Mouse (Mus musculus): ENCODE measurements around the gene Senp6. TPM values are rescaled to one million over a fixed set of nuclear protein-coding genes. Genes with fewer than 3 reads are reported as not detected.

Gene Senp6
- total and polyA plus RNA-seq, 2 experiments from 2014 or later: 28.9 to 54.1 TPM

DNA sequence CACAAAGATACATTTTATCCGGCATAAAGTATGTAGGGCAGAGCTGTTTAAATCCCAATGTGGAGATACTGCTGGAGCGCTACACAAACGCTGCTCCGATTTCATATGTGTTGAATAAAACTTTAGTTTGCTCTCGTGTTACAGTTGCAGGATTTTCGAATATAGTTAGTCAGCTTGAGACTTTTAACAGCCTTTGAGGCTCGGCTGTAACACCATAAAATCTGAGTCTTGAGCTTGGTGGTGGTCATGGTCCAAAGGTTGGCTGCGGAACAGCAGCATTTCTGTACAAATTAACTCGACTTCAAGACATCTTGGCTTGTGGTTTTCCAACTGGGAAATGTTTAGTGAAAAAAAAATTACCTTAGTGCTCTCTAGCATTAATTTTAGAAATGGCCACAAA is 99.0 kb downstream of the Senp6 start:
- H3K27me3 ChIP-seq (ENCODE audit: control insufficient read depth, insufficient read depth, low read length): no peaks in the 10 kb centered on the region
- H3K36me3 ChIP-seq (replicated peaks; ENCODE audit: control insufficient read depth, insufficient read depth, low read length): no peaks in the 10 kb centered on the region
- peak overlapping the region; percentile 82 for H3K9ac ChIP-seq (replicated peaks; ENCODE audit: low read depth, low read length)
- ATAC-seq (ENCODE audit: insufficient read depth, low read depth) (no peak), DNase-seq (ENCODE audit: low spot score) (no peak)
- peak overlapping the region; percentile 81 for H3K4me3 ChIP-seq (ENCODE audit: low read depth, low read length)
- no peaks in the 10 kb centered on the region for H3K9me3 ChIP-seq (replicated peaks; ENCODE audit: control insufficient read depth, low read length)
- no peak for TF ChIP-seq CTCF (IDR thresholded peaks at IDR 0.05; ENCODE audit: low read depth)
- H3K27ac ChIP-seq (ENCODE audit: low read depth): peak overlapping the region; percentile 95
- H3K4me2 ChIP-seq (ENCODE audit: low read depth, low read length): peak overlapping the region; percentile 59
- no peaks in the 10 kb centered on the region for H3K4me1 ChIP-seq (ENCODE audit: control insufficient read depth, insufficient read depth)
- 20% methylated on average over 9 of the region's 9 CpGs for WGBS

DNA sequence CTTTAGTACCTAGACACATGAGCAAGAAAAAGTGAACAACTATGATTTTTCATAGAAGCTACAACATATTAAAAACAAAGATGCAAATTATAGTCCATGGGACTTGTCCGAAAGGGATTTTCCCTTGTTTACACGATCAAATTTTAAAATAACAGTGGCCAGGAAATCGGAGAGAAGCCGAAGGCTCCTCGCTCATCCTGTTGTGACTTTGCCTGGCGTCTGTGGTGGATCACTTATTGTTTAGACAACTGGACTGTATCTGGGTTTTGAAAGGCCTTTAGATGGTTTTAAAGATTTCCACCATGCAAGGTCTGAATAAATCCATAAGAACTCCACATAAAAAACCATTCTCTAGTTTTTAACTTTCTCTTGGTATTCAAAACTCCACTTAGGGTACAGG is 99.7 kb downstream of the Senp6 start:
- Histone ChIP-seq H3K4me1 (ENCODE audit: control insufficient read depth, insufficient read depth) (no peaks in the 10 kb centered on the region), H3K4me3 (ENCODE audit: low read depth, low read length) (peak overlapping the region; percentile 81), H3K27ac (ENCODE audit: low read depth) (peak overlapping the region; percentile 95; the same call in 1 of the 2 replicates), H3K9ac (replicated peaks; ENCODE audit: low read depth, low read length) (no peak overlapping the region), H3K9me3 (replicated peaks; ENCODE audit: control insufficient read depth, low read length) (no peaks in the 10 kb centered on the region), H3K27me3 (ENCODE audit: control insufficient read depth, insufficient read depth, low read length) (no peaks in the 10 kb centered on the region), H3K4me2 (ENCODE audit: low read depth, low read length) (peak overlapping the region; percentile 59), H3K36me3 (replicated peaks; ENCODE audit: control insufficient read depth, insufficient read depth, low read length) (no peaks in the 10 kb centered on the region)
- 68% methylated on average over 6 of the region's 6 CpGs for WGBS
- DNase-seq (ENCODE audit: low spot score) (no peak), ATAC-seq (ENCODE audit: insufficient read depth, low read depth) (no peak)
- TF ChIP-seq CTCF (IDR thresholded peaks at IDR 0.05; ENCODE audit: low read depth) (no peak), EP300 (IDR thresholded peaks at IDR 0.05; ENCODE audit: low read depth) (no peak)

DNA sequence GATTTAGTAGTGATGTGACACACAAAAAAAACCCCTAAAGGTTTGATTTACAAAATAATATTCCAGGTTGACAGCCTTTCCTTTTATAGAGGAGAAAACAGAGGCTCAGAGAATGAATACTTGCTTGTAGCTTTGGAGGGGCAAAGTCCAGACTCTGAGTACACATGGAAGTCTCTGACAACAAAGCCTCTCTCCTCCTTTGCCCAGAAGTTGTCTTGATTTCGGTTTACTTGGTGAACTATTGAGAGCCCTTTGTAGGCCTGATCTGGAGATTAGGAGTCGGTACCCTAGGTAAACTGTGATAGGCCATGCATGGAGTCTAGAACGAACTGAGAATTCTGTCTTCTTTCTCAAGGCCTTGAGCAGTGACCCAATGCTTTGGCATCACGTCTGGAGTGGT is 100.4 kb downstream of the Senp6 start:
- DNase-seq (ENCODE audit: low spot score): no peak
- Histone ChIP-seq H3K27ac (ENCODE audit: low read depth) (0 out of 2 replicates have a peak overlapping the region, but pooled peaks have one; percentile 11), H3K9me3 (replicated peaks; ENCODE audit: control insufficient read depth, low read length) (no peaks in the 10 kb centered on the region), H3K27me3 (ENCODE audit: control insufficient read depth, insufficient read depth, low read length) (no peaks in the 10 kb centered on the region), H3K4me2 (ENCODE audit: low read depth, low read length) (no peak overlapping the region), H3K9ac (replicated peaks; ENCODE audit: low read depth, low read length) (no peak overlapping the region), H3K36me3 (replicated peaks; ENCODE audit: control insufficient read depth, insufficient read depth, low read length) (no peaks in the 10 kb centered on the region), H3K4me1 (ENCODE audit: control insufficient read depth, insufficient read depth) (no peaks in the 10 kb centered on the region; the same call in 1 of the 2 replicates), H3K4me3 (ENCODE audit: low read depth, low read length) (no peak overlapping the region)
- 77% methylated on average over 4 of the region's 4 CpGs for WGBS
- ATAC-seq (ENCODE audit: insufficient read depth, low read depth): no peak
- no peak for TF ChIP-seq EP300 (IDR thresholded peaks at IDR 0.05; ENCODE audit: low read depth)
- no peak for TF ChIP-seq CTCF (IDR thresholded peaks at IDR 0.05; ENCODE audit: low read depth)

DNA sequence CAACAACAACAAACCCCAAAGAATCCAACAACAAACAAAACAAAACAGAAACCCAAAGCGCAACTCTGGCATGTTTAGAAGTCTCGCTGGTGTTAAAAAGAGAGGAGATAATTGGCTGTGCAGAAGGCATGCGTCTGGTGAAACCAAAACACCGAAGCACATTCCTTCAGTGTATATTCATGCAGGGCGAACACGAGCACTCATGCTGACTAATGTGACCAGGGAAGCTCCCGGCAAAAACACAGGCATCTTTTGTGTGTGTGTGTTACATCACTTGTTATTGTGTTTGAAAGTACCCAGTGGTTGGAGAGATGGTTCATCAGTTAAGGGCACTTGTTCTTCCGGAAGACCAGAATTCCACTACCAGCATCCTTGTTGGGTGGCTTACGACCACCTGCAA is 102.8 kb downstream of the Senp6 start:
- Histone ChIP-seq H3K27me3 (ENCODE audit: control insufficient read depth, insufficient read depth, low read length) (no peaks in the 10 kb centered on the region), H3K4me3 (ENCODE audit: low read depth, low read length) (no peak overlapping the region), H3K9ac (replicated peaks; ENCODE audit: low read depth, low read length) (no peak overlapping the region), H3K36me3 (replicated peaks; ENCODE audit: control insufficient read depth, insufficient read depth, low read length) (no peaks in the 10 kb centered on the region), H3K27ac (ENCODE audit: low read depth) (no peak overlapping the region), H3K9me3 (replicated peaks; ENCODE audit: control insufficient read depth, low read length) (no peaks in the 10 kb centered on the region), H3K4me1 (ENCODE audit: control insufficient read depth, insufficient read depth) (peaks cover 4% of the 10 kb centered on the region; the same call in 1 of the 2 replicates), H3K4me2 (ENCODE audit: low read depth, low read length) (no peak overlapping the region)
- ATAC-seq (ENCODE audit: insufficient read depth, low read depth) (no peak), DNase-seq (ENCODE audit: low spot score) (no peak)
- WGBS: 87% methylated on average over 9 of the region's 9 CpGs
- no peak for TF ChIP-seq EP300 (IDR thresholded peaks at IDR 0.05; ENCODE audit: low read depth)
- TF ChIP-seq CTCF (IDR thresholded peaks at IDR 0.05; ENCODE audit: low read depth): no peak

DNA sequence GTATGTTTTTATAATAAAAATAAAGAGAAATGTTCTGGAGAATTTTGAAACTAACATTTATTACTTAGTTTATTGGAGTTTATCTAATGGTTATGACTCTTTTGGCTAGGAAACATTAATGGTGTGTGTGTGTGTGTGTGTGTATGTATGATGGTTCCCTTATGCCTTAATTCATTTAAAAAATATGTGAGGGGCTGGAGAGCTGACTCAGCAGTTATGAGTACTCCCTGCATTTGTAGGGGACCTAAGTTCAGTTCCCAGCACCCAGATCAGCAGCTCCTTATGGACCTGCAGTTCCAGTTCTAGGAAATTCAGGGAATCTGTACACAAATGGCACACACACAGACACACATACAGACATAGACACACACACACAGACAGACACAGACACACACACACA is 104.5 kb downstream of the Senp6 start:
- no peak for ATAC-seq (ENCODE audit: insufficient read depth, low read depth)
- H3K4me3 ChIP-seq (ENCODE audit: low read depth, low read length): no peak overlapping the region
- no peak for DNase-seq (ENCODE audit: low spot score)
- TF ChIP-seq CTCF (IDR thresholded peaks at IDR 0.05; ENCODE audit: low read depth) (no peak), EP300 (IDR thresholded peaks at IDR 0.05; ENCODE audit: low read depth) (no peak)
- H3K27me3 ChIP-seq (ENCODE audit: control insufficient read depth, insufficient read depth, low read length): no peaks in the 10 kb centered on the region
- H3K4me2 ChIP-seq (ENCODE audit: low read depth, low read length): no peak overlapping the region
- peaks cover 9% of the 10 kb centered on the region; the same call in 1 of the 2 replicates for H3K4me1 ChIP-seq (ENCODE audit: control insufficient read depth, insufficient read depth)
- no peak overlapping the region for H3K27ac ChIP-seq (ENCODE audit: low read depth)
- no peaks in the 10 kb centered on the region for H3K9me3 ChIP-seq (replicated peaks; ENCODE audit: control insufficient read depth, low read length)
- H3K9ac ChIP-seq (replicated peaks; ENCODE audit: low read depth, low read length): no peak overlapping the region
- H3K36me3 ChIP-seq (replicated peaks; ENCODE audit: control insufficient read depth, insufficient read depth, low read length): no peaks in the 10 kb centered on the region
